Mouse (Mus musculus) stomach, postnatal 0 days (tissue): ENCODE measurements around the gene Crls1.

Source experiments
- CTCF ChIP-seq: IDR thresholded peaks from 2 replicates; pipeline ENCODE4 v1.5.1; 2016; ENCODE audit warnings: antibody characterized with exemption, low read depth, mild to moderate bottlenecking, moderate library complexity
- EP300 ChIP-seq: optimal IDR thresholded peaks from 2 replicates; pipeline ENCODE3; 2016; ENCODE audit warnings: antibody characterized with exemption

DNA sequence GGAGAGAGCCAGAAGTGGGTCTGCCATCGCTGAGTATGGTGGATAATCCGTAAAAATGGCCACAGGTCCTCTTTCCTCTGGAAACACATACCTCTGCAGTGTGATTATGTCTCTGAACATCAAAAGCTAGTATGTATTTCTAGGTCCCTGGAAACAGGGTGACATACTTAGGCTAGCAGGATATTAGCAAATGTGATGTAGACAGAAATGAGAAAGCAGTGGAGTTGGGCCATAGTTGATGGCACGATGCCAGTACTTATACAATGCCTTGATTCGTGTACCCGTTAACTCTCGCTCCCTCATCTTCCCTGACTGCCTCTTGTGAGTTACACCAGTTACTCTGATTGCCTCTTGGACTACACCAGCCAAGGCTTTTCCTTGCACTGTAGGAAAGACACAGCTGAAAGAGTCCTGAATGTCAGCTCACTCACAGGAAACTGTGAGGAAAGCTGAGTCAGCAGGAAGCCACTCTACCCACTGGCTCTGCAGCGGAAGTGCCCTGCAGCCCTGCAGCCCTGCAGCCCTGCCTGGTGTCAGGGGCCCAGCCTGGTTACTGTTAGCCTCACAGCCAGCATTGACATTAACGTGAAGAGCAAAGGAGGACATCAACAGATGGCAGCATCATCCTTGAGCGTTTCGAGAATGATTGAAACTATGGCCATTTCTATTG is 27.3 kb downstream of the Crls1 start:
- TF ChIP-seq CTCF (no peak), EP300 (no peak)
